Mouse (Mus musculus) adrenal gland, adult (tissue): Measurements from ENCODE around the gene Utp15.

Source experiments
- DNase-seq, 2 experiments: peaks; one replicate each; pipeline ENCODE4 v3.0.0; 2022 to 2023; ENCODE audit warnings: low spot score in 1 of 2; ENCODE audit not compliant: inconsistent age in 2 of 2

Gene Utp15

DNA sequence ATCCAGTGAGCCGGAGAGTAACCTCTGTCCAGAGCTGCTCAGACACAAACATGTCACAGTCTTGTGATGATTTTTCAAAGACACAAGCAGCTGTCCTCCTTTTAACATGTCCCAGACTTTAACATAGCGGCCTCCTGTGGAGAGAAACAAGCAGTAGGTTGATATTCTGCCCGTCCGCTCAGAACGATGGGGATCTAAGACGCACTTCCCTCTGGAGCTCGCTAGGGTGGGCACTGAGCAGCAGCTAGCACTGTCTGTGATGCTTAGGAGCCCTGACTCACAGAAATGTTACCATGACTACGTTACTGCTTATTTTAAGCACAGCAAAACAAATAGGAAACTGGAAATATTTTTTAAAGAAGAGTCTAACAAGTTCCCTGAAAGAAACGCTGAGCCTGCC is 7.9 kb downstream of the Utp15 start:
- DNase-seq, result no peak

- no peak for DNase-seq
Measured at GRCm38 (mm10) chr13:98249594-98249993, 13.2 kb downstream of the Utp15 start.

- no peak for DNase-seq
Measured at GRCm38 (mm10) chr13:98245386-98245785, 17.5 kb downstream of the Utp15 start.

DNA sequence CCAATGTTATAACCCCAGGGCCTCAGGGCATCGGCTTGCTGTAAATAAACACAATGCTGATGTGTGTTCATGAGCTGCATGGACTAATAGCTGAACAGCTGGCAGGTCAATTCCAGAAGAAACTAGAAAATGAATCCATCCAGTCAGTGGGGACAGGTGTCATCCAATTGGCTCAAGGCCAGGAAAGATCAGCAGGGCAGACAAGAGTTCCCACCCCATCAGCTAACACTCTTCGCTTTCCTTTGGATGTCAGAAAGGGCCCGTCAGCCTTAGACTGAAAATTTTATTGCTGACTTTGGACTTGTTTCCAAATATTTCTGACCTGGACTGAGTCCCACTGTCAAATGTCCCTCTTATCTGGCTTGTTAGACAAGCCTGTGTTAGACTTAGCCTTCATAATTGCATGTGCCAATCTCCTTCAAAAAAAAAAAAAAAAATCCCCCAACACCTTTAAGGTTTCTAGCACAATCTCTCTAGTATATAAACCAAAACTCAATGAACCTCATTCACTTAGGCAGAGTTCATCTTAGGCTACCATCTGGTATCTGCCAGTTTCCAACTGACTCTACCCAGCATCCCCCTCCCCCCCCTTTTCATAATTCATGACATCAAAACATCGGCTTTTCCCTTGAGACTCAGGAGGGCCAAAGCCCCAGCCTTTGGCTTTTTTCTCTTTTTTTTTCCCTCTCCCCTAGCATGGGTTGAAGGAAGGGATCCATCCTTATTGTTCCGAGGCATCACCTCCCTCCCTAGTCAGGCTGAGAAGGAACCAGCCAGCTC is 18.1 kb downstream of the Utp15 start:
- DNase-seq, result peak in 1 of 2 experiments; percentile 65

- peak; percentile 62 to 88 for DNase-seq
Measured at GRCm38 (mm10) chr13:98241531-98242282, 21.1 kb downstream of the Utp15 start.

- peak; percentile 61 to 92 for DNase-seq
Measured at GRCm38 (mm10) chr13:98239978-98240641, 22.7 kb downstream of the Utp15 start.

DNA sequence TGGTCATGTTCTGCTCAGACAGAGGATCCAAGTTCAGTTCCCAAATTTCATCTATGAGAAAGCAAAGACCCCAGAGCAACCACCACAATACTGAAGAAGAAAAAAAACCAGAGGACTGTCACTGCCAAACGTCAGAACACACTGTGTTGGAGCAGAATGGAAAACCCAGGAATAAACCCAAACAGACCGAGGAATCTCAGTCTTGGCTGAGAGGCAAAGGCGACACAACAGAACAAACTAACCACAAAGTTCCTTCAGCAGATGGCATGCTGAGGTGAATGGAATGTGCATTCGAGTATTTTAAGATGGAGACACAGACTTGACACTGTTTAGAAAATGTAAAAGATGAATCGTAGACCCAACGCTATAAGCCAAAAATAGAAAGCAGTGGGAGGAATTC is 27.4 kb downstream of the Utp15 start:
- DNase-seq, result no peak

GRCm38 (mm10) chr13:98230511-98230910 is 32.3 kb downstream of the Utp15 start:
- DNase-seq, result no peak

GRCm38 (mm10) chr13:98226225-98226624 is 36.6 kb downstream of the Utp15 start:
- DNase-seq, result no peak

GRCm38 (mm10) chr13:98222848-98223247 is 40.0 kb downstream of the Utp15 start:
- DNase-seq, result peak in 1 of 2 experiments; percentile 70

- DNase-seq, result no peak
Measured at GRCm38 (mm10) chr13:98210137-98210536, 52.7 kb downstream of the Utp15 start.

DNA sequence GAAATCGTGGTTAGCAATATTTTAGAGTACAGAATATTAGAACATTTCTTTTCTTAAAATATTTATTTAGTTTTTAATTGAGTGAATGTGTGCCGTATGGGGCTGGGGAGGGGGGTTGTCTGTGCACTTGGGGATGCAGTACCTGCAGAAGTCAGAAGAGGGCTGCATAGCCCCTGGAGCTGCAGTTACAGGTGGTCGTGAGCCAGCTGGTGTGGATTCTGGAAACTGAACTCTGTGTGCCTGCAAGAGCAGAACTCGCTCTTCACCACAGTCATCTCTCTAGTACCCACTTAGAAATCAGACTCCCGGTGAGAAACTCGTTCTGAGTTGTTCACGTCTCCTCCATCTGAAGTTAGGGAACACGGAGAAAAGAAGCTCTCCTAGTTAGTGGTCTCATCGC is 54.0 kb downstream of the Utp15 start:
- DNase-seq, result no peak

DNA sequence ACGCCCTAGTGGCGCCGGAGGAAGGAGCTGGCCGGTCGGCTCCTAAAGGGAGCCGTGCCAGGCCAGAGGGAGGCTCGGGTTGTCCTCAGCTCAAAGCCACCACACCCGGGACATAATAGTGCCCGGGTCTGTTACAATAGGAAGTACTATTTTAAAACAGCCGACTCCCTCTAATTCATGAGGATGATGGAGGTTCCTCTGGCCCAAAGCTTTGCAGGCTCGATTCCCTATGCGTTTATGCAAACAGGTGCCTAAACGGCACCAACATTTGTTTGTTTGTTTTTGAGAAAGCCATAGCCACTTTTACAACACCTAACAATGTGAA is 56.3 kb downstream of the Utp15 start:
- no peak for DNase-seq

GRCm38 (mm10) chr13:98205771-98206545 is 56.9 kb downstream of the Utp15 start, which contains the start of gene Arhgef28:
Gene Arhgef28 (minus strand): TSS chr13:98206439.
- DNase-seq, result peak; percentile 87 to 93

DNA sequence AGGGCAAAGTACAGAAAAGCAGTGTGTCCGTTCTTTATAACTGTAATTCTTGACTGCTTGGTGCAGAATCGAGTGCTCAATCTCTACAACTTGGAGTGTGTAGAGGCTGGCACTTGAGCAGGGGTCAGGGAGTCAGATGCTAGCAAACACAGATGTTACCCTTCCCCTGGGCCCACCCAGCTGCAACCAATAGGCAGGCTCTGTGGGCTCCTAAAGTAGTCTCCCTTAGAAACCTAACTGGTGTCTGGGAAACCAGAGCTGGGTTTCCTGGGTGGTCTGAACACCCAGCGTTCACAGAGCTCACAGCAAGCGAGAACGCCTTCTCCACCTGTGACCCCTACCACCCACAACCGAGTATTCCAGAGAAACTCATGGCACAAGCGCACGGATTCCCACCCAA is 57.7 kb downstream of the Utp15 start:
- peak; percentile 18 to 51 for DNase-seq

GRCm38 (mm10) chr13:98204371-98204770 is 58.5 kb downstream of the Utp15 start:
- peak in 1 of 2 experiments; percentile 31 for DNase-seq

GRCm38 (mm10) chr13:98201436-98201835 is 61.4 kb downstream of the Utp15 start:
- DNase-seq, result peak in 1 of 2 experiments; percentile 53
